Mouse (Mus musculus) heart, postnatal 36 days (tissue): ENCODE data around the gene Abracl. TPM values are rescaled to one million over a fixed set of nuclear protein-coding genes. Genes with fewer than 3 reads are reported as not detected.

ENCODE experiments used
- DNase-seq, 2 experiments: peaks; one replicate each; pipeline ENCODE4 v3.0.0; 2021 to 2022
- intact Hi-C: fragments of 180-260 bp; cut with DNase I; formaldehyde crosslinking; loops from one replicate; pipeline ENCODE4 v1.15.1; 2025
- total RNA-seq, 2 experiments: library from RNA; stranded (reverse); gene quantifications; 2 replicates each; pipeline ENCODE4 v1.2.3; 2021

The Abracl gene
- total RNA-seq, 2 experiments from 2014 or later = 26.2 to 30.7 TPM

- DNase-seq = no peak
- intact Hi-C loops = no loop called here
Observed at GRCm38 (mm10) chr10:18034408-18034807, 11.3 kb upstream of the Abracl start.

- DNase-seq = peak; percentile 74 to 76
- intact Hi-C loops = loop anchor here (2.0 to 5.0 kb wide), 3 partner anchors 32 to 295 kb away; partner anchors contain the start of genes Heca and Reps1
Observed at GRCm38 (mm10) chr10:18022312-18022711, 776 bp downstream of the Abracl start.

- no peak for DNase-seq
- intact Hi-C loops = loop anchor here (2.0 to 5.0 kb wide), 3 partner anchors 33 to 294 kb away; partner anchors contain the start of genes Heca and Reps1
Observed at GRCm38 (mm10) chr10:18021576-18022311, 1.3 kb downstream of the Abracl start.

GRCm38 (mm10) chr10:18020846-18021245, 2.2 kb downstream of the Abracl start:
- no peak for DNase-seq
- intact Hi-C loops = loop anchor here (5.0 kb wide), 2 partner anchors 74 to 294 kb away; partner anchors contain the start of gene Heca

GRCm38 (mm10) chr10:18020443-18020842, 2.6 kb downstream of the Abracl start:
- DNase-seq = no peak
- intact Hi-C loops = loop anchor here (5.0 kb wide), 2 partner anchors 73 to 293 kb away; partner anchors contain the start of gene Heca

GRCm38 (mm10) chr10:18011761-18012160, 11.3 kb downstream of the Abracl start:
- no peak for DNase-seq
- intact Hi-C loops = no loop called here

- intact Hi-C loops = no loop called here
- no peak for DNase-seq
Observed at GRCm38 (mm10) chr10:18009744-18010143, 13.3 kb downstream of the Abracl start.

GRCm38 (mm10) chr10:18008118-18008517, 15.0 kb downstream of the Abracl start:
- DNase-seq = no peak
- intact Hi-C loops = no loop called here

GRCm38 (mm10) chr10:18007243-18007642, 15.8 kb downstream of the Abracl start:
- no peak for DNase-seq
- intact Hi-C loops = no loop called here

- intact Hi-C loops = no loop called here
- DNase-seq = peak; percentile 41 to 43
Observed at GRCm38 (mm10) chr10:18006756-18007155, 16.3 kb downstream of the Abracl start.

GRCm38 (mm10) chr10:18005136-18005955, 17.7 kb downstream of the Abracl start:
- no peak for DNase-seq
- intact Hi-C loops = no loop called here

GRCm38 (mm10) chr10:18003966-18004637, 19.0 kb downstream of the Abracl start:
- DNase-seq = no peak
- intact Hi-C loops = no loop called here

- intact Hi-C loops = no loop called here
- DNase-seq = no peak
Observed at GRCm38 (mm10) chr10:17990576-17990975, 32.5 kb downstream of the Abracl start.

- DNase-seq = no peak
- intact Hi-C loops = no loop called here
Observed at GRCm38 (mm10) chr10:17989136-17989535, 34.0 kb downstream of the Abracl start.

GRCm38 (mm10) chr10:17987823-17988423, 35.2 kb downstream of the Abracl start:
- DNase-seq = no peak
- intact Hi-C loops = no loop called here

GRCm38 (mm10) chr10:17983313-17983712, 39.8 kb downstream of the Abracl start:
- DNase-seq = peak; percentile 54 to 62

GRCm38 (mm10) chr10:17966090-17966489, 57.0 kb downstream of the Abracl start:
- intact Hi-C loops = no loop called here
- DNase-seq = no peak

More at GRCm38 (mm10) chr10:17983313-17983712, 39.8 kb downstream of the Abracl start:
- intact Hi-C loops = no loop called here
